Mouse (Mus musculus) limb, embryonic 11.5 days (tissue): ENCODE results near the gene Gm39115. TPM values are rescaled to one million over a fixed set of nuclear protein-coding genes. Genes with fewer than 3 reads are reported as not detected.

ENCODE experiments used
- polyA plus RNA-seq: library from polyadenylated mRNA; unstranded; fragments of >200 nt; fragmentation: Nextera tagmentation; extraction: Ambion mirVana; gene quantifications from 2 replicates; pipeline ENCODE4 v1.2.1, GENCODE M21; 2014

Gene Gm39115
- polyA plus RNA-seq, 1 experiment from 2014 or later = not detected

Other genes with a start within 250 kb of the Gm39115 start
- gene Tollip, start 217.5 kb downstream of the Gm39115 start, polyA plus RNA-seq = 38.0 and 38.8 TPM in 2 replicates
- 0.49 and 0.51 TPM in 2 replicates for gene Brsk2, start 186.3 kb downstream of the Gm39115 start, polyA plus RNA-seq
- gene Mob2, start 75.0 kb downstream of the Gm39115 start, polyA plus RNA-seq = 57.6 and 62.7 TPM in 2 replicates
- gene Dusp8, start 40.2 kb downstream of the Gm39115 start, polyA plus RNA-seq = 0.47 and 0.48 TPM in 2 replicates
- not detected in 2 replicates for gene Gm45618, start 15.3 kb downstream of the Gm39115 start, polyA plus RNA-seq
- not detected in 2 replicates for gene Gm45337, start 8.6 kb upstream of the Gm39115 start, polyA plus RNA-seq
- gene Gm29735, start 21.1 kb upstream of the Gm39115 start, polyA plus RNA-seq = not detected in 2 replicates
- gene Gm4553, start 29.7 kb upstream of the Gm39115 start, polyA plus RNA-seq = not detected in 2 replicates
- gene Krtap5-2, start 40.0 kb upstream of the Gm39115 start, polyA plus RNA-seq = not detected in 2 replicates
- not detected in 2 replicates for gene Gm10153, start 54.4 kb upstream of the Gm39115 start, polyA plus RNA-seq
- gene Krtap5-3, start 65.3 kb upstream of the Gm39115 start, polyA plus RNA-seq = not detected in 2 replicates
- gene Gm7579, start 75.8 kb upstream of the Gm39115 start, polyA plus RNA-seq = not detected in 2 replicates
- gene Krtap5-5, start 93.9 kb upstream of the Gm39115 start, polyA plus RNA-seq = not detected in 2 replicates
- not detected in 2 replicates for gene Gm40460, start 105.0 kb upstream of the Gm39115 start, polyA plus RNA-seq
- gene Gm2431, start 122.3 kb upstream of the Gm39115 start, polyA plus RNA-seq = not detected in 2 replicates
- not detected in 2 replicates for gene Gm4559, start 138.3 kb upstream of the Gm39115 start, polyA plus RNA-seq
- gene Krtap5-1, start 161.1 kb upstream of the Gm39115 start, polyA plus RNA-seq = not detected in 2 replicates
- gene Krtap5-4, start 167.5 kb upstream of the Gm39115 start, polyA plus RNA-seq = not detected in 2 replicates
- gene Ifitm10, start 237.7 kb upstream of the Gm39115 start, polyA plus RNA-seq = 0.27 and 0.72 TPM in 2 replicates
- 0.79 TPM in 1 of 2 replicates, not detected in the other for gene Gm49369, start 246.6 kb upstream of the Gm39115 start, polyA plus RNA-seq